Mouse (Mus musculus) ES-Bruce4 (cell line): ENCODE measurements around the gene Oaz3. TPM values are rescaled to one million over a fixed set of nuclear protein-coding genes. Genes with fewer than 3 reads are reported as not detected.
A peak's percentile ranks its signal among the peaks of the same experiment; 100 is the strongest.

Experiments
- H3K27ac ChIP-seq: 2 replicates; pipeline ENCODE4 v1.5.1; 2012; ENCODE audit warnings: low read length, inconsistent platforms; ENCODE audit not compliant: insufficient read depth
- H3K27me3 ChIP-seq: 2 replicates; pipeline ENCODE4 v1.6.1; 2012; ENCODE audit warnings: mild to moderate bottlenecking, low read length, inconsistent platforms; ENCODE audit not compliant: control insufficient read depth, poor library complexity, insufficient read depth, severe bottlenecking
- H3K36me3 ChIP-seq: 2 replicates; pipeline ENCODE4 v1.6.1; 2012; ENCODE audit warnings: inconsistent platforms, mild to moderate bottlenecking, low read length, moderate library complexity; ENCODE audit not compliant: control insufficient read depth, poor library complexity, insufficient read depth, severe bottlenecking
- H3K4me1 ChIP-seq: one replicate; pipeline ENCODE4 v1.8.1; 2011; ENCODE audit warnings: low read length; ENCODE audit not compliant: control insufficient read depth, insufficient read depth
- H3K4me3 ChIP-seq: 2 replicates; pipeline ENCODE4 v1.5.1; 2011; ENCODE audit warnings: low read depth, mild to moderate bottlenecking, low read length
- H3K9ac ChIP-seq: 2 replicates; pipeline ENCODE4 v1.6.1; 2012; ENCODE audit warnings: low read depth, mild to moderate bottlenecking, inconsistent platforms; ENCODE audit not compliant: poor library complexity, severe bottlenecking
- H3K9me3 ChIP-seq: replicated peaks from 2 replicates; pipeline ENCODE4 v1.6.1; 2012; ENCODE audit warnings: mild to moderate bottlenecking, low read length, inconsistent platforms; ENCODE audit not compliant: control insufficient read depth, poor library complexity, insufficient read depth, severe bottlenecking
- CTCF ChIP-seq: IDR thresholded peaks from one replicate; pipeline ENCODE4 v1.8.1; 2011; ENCODE audit warnings: low read depth, low read length
- EP300 ChIP-seq: IDR thresholded peaks from 2 replicates; pipeline ENCODE4 v1.6.1; 2011; ENCODE audit warnings: low read depth, low read length; ENCODE audit not compliant: insufficient read depth
- POLR2A ChIP-seq: IDR thresholded peaks from one replicate; pipeline ENCODE4 v1.8.1; 2011; ENCODE audit warnings: low read length; ENCODE audit not compliant: insufficient read depth
- polyA plus RNA-seq: library from polyadenylated mRNA; stranded (reverse); fragments of >200 nt; gene quantifications from 2 replicates; pipeline ENCODE4 v1.2.4, GENCODE M21; 2011; ENCODE audit warnings: low read depth; ENCODE audit not compliant: missing spikeins, insufficient read depth, insufficient read length

The Oaz3 gene
- polyA plus RNA-seq, 1 experiment = 0.91 TPM

- H3K27ac ChIP-seq = no peak overlapping the region
- no peak overlapping the region for H3K4me3 ChIP-seq
- H3K27me3 ChIP-seq = peaks cover 1% of the 10 kb centered on the region; the same call in 1 of the 2 replicates
- H3K36me3 ChIP-seq = peaks cover 7% of the 10 kb centered on the region; the same call in 1 of the 2 replicates
- no peaks in the 10 kb centered on the region for H3K9me3 ChIP-seq
- H3K9ac ChIP-seq = no peak overlapping the region
- no peak for TF ChIP-seq EP300
- peak; percentile 6 for TF ChIP-seq CTCF
- no peaks in the 10 kb centered on the region for H3K4me1 ChIP-seq
Measured at GRCm38 (mm10) chr3:94441182-94441581, 2.5 kb downstream of the Oaz3 start.

GRCm38 (mm10) chr3:94436420-94436819 lies 7.3 kb downstream of the Oaz3 start:
- Histone ChIP-seq H3K9ac (no peak overlapping the region), H3K27me3 (peaks cover 1% of the 10 kb centered on the region; the same call in 1 of the 2 replicates), H3K4me3 (no peak overlapping the region), H3K27ac (no peak overlapping the region), H3K36me3 (no peaks in the 10 kb centered on the region), H3K9me3 (no peaks in the 10 kb centered on the region), H3K4me1 (no peaks in the 10 kb centered on the region)
- TF ChIP-seq POLR2A = no peak
- no peak for TF ChIP-seq EP300
- no peak for TF ChIP-seq CTCF

DNA sequence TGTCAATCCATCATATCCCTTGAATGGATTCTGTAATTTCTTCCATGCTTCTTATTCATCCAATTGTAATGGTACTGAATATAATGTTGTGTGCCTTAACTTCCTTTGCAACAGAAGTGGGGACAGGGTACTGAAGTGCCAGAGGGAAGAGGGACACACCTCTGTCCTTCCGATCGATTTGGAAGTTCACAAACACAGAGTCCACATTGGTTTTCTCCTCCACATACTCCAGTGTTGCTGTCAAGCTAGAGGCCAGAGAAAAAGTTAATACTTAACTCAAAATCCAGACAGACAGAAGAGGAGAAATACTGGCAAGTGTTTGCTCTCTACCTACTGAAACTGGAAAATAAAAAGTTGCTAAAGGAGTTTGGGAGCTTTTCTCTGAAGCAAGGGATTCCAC lies 9.4 kb downstream of the Oaz3 start:
- no peaks in the 10 kb centered on the region for H3K36me3 ChIP-seq

DNA sequence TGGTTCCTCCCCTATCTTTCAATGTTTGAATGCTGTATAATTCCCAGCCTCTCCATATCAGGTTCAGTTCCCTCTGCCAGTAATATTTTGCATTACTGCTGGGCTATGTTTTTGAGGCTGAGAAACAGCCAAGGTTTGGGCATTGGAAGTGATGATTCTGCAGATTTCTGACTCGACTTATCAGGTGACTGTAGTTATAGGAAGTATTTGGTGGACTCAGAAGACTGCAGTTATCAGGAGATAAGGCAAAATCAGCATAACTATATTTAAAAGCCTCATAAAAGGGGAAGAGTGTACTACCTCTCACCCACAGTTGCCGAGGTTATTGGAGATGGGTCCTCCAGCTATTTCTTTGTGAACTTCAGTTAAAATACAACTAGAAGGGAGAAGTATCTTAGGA lies 12.7 kb downstream of the Oaz3 start:
- no peaks in the 10 kb centered on the region for H3K9me3 ChIP-seq
- H3K27me3 ChIP-seq = no peaks in the 10 kb centered on the region; the same call in 1 of the 2 replicates
- no peaks in the 10 kb centered on the region for H3K36me3 ChIP-seq
- H3K4me3 ChIP-seq = no peak overlapping the region
- H3K27ac ChIP-seq = no peak overlapping the region
- H3K9ac ChIP-seq = no peak overlapping the region
- no peaks in the 10 kb centered on the region for H3K4me1 ChIP-seq
- TF ChIP-seq EP300 (no peak), CTCF (no peak), POLR2A (no peak)

More for the DNA sequence above, 9.4 kb downstream of the Oaz3 start:
- Histone ChIP-seq H3K4me1 (no peaks in the 10 kb centered on the region), H3K9ac (no peak overlapping the region), H3K9me3 (no peaks in the 10 kb centered on the region), H3K4me3 (no peak overlapping the region), H3K27ac (no peak overlapping the region), H3K27me3 (no peaks in the 10 kb centered on the region; the same call in 1 of the 2 replicates)
- TF ChIP-seq POLR2A (no peak), CTCF (no peak), EP300 (no peak)

DNA sequence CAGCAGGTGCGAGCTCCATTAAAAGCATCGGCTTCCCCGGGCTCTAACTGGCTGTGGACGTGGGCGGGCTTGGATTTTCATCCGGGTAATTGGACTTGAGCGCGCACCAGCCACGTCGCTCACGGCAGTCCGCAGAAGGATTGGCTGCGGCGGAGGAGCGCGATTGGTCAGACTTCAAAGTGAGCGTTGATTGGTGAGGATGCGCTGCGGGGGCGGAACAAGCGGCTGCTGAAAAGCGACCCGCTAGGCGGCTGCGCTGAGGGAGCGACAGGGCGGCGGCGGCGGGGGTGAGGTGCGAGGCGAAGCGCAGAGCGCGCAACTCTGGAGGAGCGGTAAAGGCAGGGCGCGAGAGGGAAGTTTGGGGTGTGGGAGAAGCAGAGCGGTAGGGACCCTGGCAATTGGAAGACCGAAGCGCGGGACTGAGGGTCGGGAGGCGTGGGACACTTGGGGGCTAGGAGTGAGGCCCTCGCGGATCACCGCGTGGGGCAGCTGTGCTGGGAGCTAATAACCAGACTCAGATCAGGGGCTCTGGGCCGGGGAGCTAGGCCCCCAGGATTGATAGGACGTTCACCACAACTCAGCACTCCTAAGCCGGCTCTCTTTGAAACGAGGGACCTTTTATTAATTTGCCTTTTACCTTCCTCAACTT lies 30.6 kb downstream of the Oaz3 start, which contains the start of gene Tdrkh:
Gene Tdrkh (plus strand): TSS at position 243 of the 649 bp plus-strand sequence.
- Histone ChIP-seq H3K4me1 (no peaks in the 10 kb centered on the region), H3K9ac (no peak within 1 kb of the TSS), H3K27ac (no peak within 1 kb of the TSS), H3K36me3 (no peaks in the 10 kb centered on the region), H3K4me3 (peak within 1 kb of the TSS; percentile 48), H3K27me3 (peaks cover 2% of the 10 kb centered on the region), H3K9me3 (peaks cover 7% of the 10 kb centered on the region; the same call in 1 of the 2 replicates)
- TF ChIP-seq EP300 (no peak), POLR2A (no peak)

- no peak overlapping the region for H3K9ac ChIP-seq
- H3K36me3 ChIP-seq = no peaks in the 10 kb centered on the region
- peak overlapping the region; percentile 48 for H3K4me3 ChIP-seq
- H3K9me3 ChIP-seq = peaks cover 7% of the 10 kb centered on the region; the same call in 1 of the 2 replicates
- TF ChIP-seq POLR2A (no peak), EP300 (no peak), CTCF (no peak)
- no peaks in the 10 kb centered on the region for H3K4me1 ChIP-seq
- H3K27me3 ChIP-seq = peaks cover 2% of the 10 kb centered on the region
- no peak overlapping the region for H3K27ac ChIP-seq
Measured at GRCm38 (mm10) chr3:94412530-94412929, 31.2 kb downstream of the Oaz3 start.
